Mouse (Mus musculus) kidney, embryonic 16.5 days (tissue): ENCODE results near the gene Tgfbr3l. TPM values are rescaled to one million over a fixed set of nuclear protein-coding genes. Genes with fewer than 3 reads are reported as not detected.
A peak's percentile ranks its signal among the peaks of the same experiment; 100 is the strongest.

ENCODE experiments used
- ATAC-seq: fragments of 200-750 bp; cut with Nextera tagmentation; 2 replicates; pipeline ENCODE4 v1.8.0; 2017; ENCODE audit warnings: moderate TSS enrichment; ENCODE audit not compliant: low FRiP score, low TSS enrichment
- H3K27ac ChIP-seq: fragments of 300-500 bp; sonication (generic); 2 replicates; pipeline ENCODE4 v1.5.1; 2014; ENCODE audit warnings: low read length
- H3K27me3 ChIP-seq: fragments of 300-500 bp; sonication (generic); 2 replicates; pipeline ENCODE4 v1.6.1; 2014; ENCODE audit warnings: low read length, control low read depth, mixed read lengths; ENCODE audit not compliant: insufficient read depth
- H3K36me3 ChIP-seq: fragments of 300-500 bp; sonication (generic); 2 replicates; pipeline ENCODE4 v1.6.1; 2014; ENCODE audit warnings: low read length, control low read depth, mixed read lengths; ENCODE audit not compliant: insufficient read depth
- H3K4me1 ChIP-seq: fragments of 300-500 bp; sonication (generic); 2 replicates; pipeline ENCODE4 v1.6.1; 2014; ENCODE audit warnings: low read length, control low read depth, mixed read lengths; ENCODE audit not compliant: insufficient read depth
- H3K4me2 ChIP-seq: fragments of 300-500 bp; sonication (generic); replicated peaks from 2 replicates; pipeline ENCODE4 v1.6.1; 2014; ENCODE audit warnings: low read depth, low read length
- H3K4me3 ChIP-seq: fragments of 300-500 bp; sonication (generic); 2 replicates; pipeline ENCODE4 v1.5.1; 2014; ENCODE audit warnings: mild to moderate bottlenecking, low read length
- H3K9ac ChIP-seq: fragments of 300-500 bp; sonication (generic); replicated peaks from 2 replicates; pipeline ENCODE4 v1.6.1; 2014; ENCODE audit warnings: low read length
- H3K9me3 ChIP-seq: fragments of 300-500 bp; sonication (generic); 2 replicates; pipeline ENCODE4 v1.6.1; 2016; ENCODE audit warnings: low read length, control low read depth
- WGBS: fragments of 180-500 bp; shearing (Covaris S2); extraction: QIAGEN DNeasy Blood & Tissue Kit; methylation state at CpG from one replicate; pipeline ENCODE4 v1.1.7; 2014; 5-methylcytosine and 5-hydroxymethylcytosine counted together
- polyA plus RNA-seq: library from polyadenylated mRNA; unstranded; fragments of >200 nt; fragmentation: Nextera tagmentation; extraction: Ambion mirVana; gene quantifications from 2 replicates; pipeline ENCODE4 v1.2.1, GENCODE M21; 2015

Gene Tgfbr3l
- polyA plus RNA-seq, 1 experiment from 2014 or later: 4.8 TPM

GRCm38 (mm10) chr8:4230612-4231351 is 17.2 kb upstream of the Tgfbr3l start:
- ATAC-seq: no peak
- Histone ChIP-seq H3K27ac (no peak overlapping the region), H3K4me2 (no peak overlapping the region), H3K9ac (no peak overlapping the region), H3K9me3 (no peaks in the 10 kb centered on the region), H3K4me1 (peaks cover 7% of the 10 kb centered on the region), H3K36me3 (no peaks in the 10 kb centered on the region), H3K4me3 (no peak overlapping the region), H3K27me3 (peaks cover 2% of the 10 kb centered on the region; the same call in 1 of the 2 replicates)
- WGBS: 55% methylated on average over 10 of the region's 10 CpGs

- no peak; the same call in 1 of the 2 replicates for ATAC-seq
- peaks cover 30% of the 10 kb centered on the region for H3K4me1 ChIP-seq
- H3K27ac ChIP-seq: peak overlapping the region; percentile 95
- peak overlapping the region; percentile 65 for H3K4me2 ChIP-seq
- WGBS: 17% methylated on average over 15 of the region's 15 CpGs
- peaks cover 5% of the 10 kb centered on the region for H3K36me3 ChIP-seq
- H3K27me3 ChIP-seq: no peaks in the 10 kb centered on the region
- peak overlapping the region; percentile 76 for H3K9ac ChIP-seq
- H3K4me3 ChIP-seq: peak overlapping the region; percentile 83
- no peaks in the 10 kb centered on the region for H3K9me3 ChIP-seq
Observed at GRCm38 (mm10) chr8:4237814-4238433, 10.1 kb upstream of the Tgfbr3l start.

- peak within 1 kb of the TSS; percentile 95 for H3K27ac ChIP-seq
- no peaks in the 10 kb centered on the region for H3K9me3 ChIP-seq
- WGBS: under 1% methylated on average over 64 of the region's 71 CpGs
- peaks cover 30% of the 10 kb centered on the region for H3K4me1 ChIP-seq
- H3K4me3 ChIP-seq: peak within 1 kb of the TSS; percentile 83
- H3K4me2 ChIP-seq: peak within 1 kb of the TSS; percentile 70
- peak within 1 kb of the TSS; percentile 84 for H3K9ac ChIP-seq
- H3K36me3 ChIP-seq: peaks cover 12% of the 10 kb centered on the region
- H3K27me3 ChIP-seq: no peaks in the 10 kb centered on the region
- peak; percentile 95 for ATAC-seq
Observed at GRCm38 (mm10) chr8:4238434-4239192, 9.4 kb upstream of the Tgfbr3l start, which contains the start of the genes Map2k7 and Gm49320. Map2k7 (plus strand) TSS chr8:4238740. Gm49320 (plus strand) TSS chr8:4238865.

- peak overlapping the region; percentile 70 for H3K4me2 ChIP-seq
- H3K36me3 ChIP-seq: peaks cover 19% of the 10 kb centered on the region
- peak overlapping the region; percentile 84 for H3K9ac ChIP-seq
- H3K27ac ChIP-seq: peak overlapping the region; percentile 92
- H3K4me1 ChIP-seq: peaks cover 30% of the 10 kb centered on the region
- WGBS: 11% methylated on average over 19 of the region's 19 CpGs
- H3K4me3 ChIP-seq: peak overlapping the region; percentile 83
- no peak; the same call in 1 of the 2 replicates for ATAC-seq
- H3K9me3 ChIP-seq: no peaks in the 10 kb centered on the region
- no peaks in the 10 kb centered on the region for H3K27me3 ChIP-seq
Observed at GRCm38 (mm10) chr8:4239193-4239890, 8.7 kb upstream of the Tgfbr3l start.

- no peak overlapping the region for H3K4me2 ChIP-seq
- H3K27ac ChIP-seq: no peak overlapping the region
- ATAC-seq: no peak
- peaks cover 23% of the 10 kb centered on the region for H3K4me1 ChIP-seq
- no peaks in the 10 kb centered on the region for H3K27me3 ChIP-seq
- H3K36me3 ChIP-seq: peaks cover 56% of the 10 kb centered on the region
- no peak overlapping the region for H3K9ac ChIP-seq
- H3K9me3 ChIP-seq: no peaks in the 10 kb centered on the region
- 96% methylated on average over 5 of the region's 5 CpGs for WGBS
- H3K4me3 ChIP-seq: no peak overlapping the region
Observed at GRCm38 (mm10) chr8:4245061-4245460, 3.0 kb upstream of the Tgfbr3l start.

GRCm38 (mm10) chr8:4245737-4246136 is 2.3 kb upstream of the Tgfbr3l start:
- ATAC-seq: no peak
- WGBS: 79% methylated on average over 13 of the region's 13 CpGs
- Histone ChIP-seq H3K4me1 (peaks cover 21% of the 10 kb centered on the region), H3K27me3 (no peaks in the 10 kb centered on the region), H3K27ac (no peak overlapping the region), H3K36me3 (peaks cover 56% of the 10 kb centered on the region), H3K4me3 (no peak overlapping the region), H3K9ac (no peak overlapping the region), H3K9me3 (no peaks in the 10 kb centered on the region), H3K4me2 (no peak overlapping the region)

- WGBS: 91% methylated on average over 8 of the region's 8 CpGs
- peaks cover 56% of the 10 kb centered on the region for H3K36me3 ChIP-seq
Observed at GRCm38 (mm10) chr8:4247241-4247640, 773 bp upstream of the Tgfbr3l start.

GRCm38 (mm10) chr8:4249213-4249612 is 1.2 kb downstream of the Tgfbr3l start:
- H3K4me1 ChIP-seq: peaks cover 26% of the 10 kb centered on the region
- H3K9me3 ChIP-seq: no peaks in the 10 kb centered on the region
- H3K27me3 ChIP-seq: no peaks in the 10 kb centered on the region
- H3K36me3 ChIP-seq: peaks cover 38% of the 10 kb centered on the region
- ATAC-seq: no peak
- 0 out of 2 replicates have a peak overlapping the region, but pooled peaks have one; percentile 8 for H3K4me2 ChIP-seq
- H3K27ac ChIP-seq: peak overlapping the region; percentile 3; the same call in 1 of the 2 replicates
- peak overlapping the region; percentile 7 for H3K9ac ChIP-seq
- H3K4me3 ChIP-seq: no peak overlapping the region
- 6% methylated on average over 29 of the region's 29 CpGs for WGBS

More at GRCm38 (mm10) chr8:4247241-4247640, 773 bp upstream of the Tgfbr3l start:
- no peak for ATAC-seq
- no peak overlapping the region for H3K9ac ChIP-seq
- no peak overlapping the region for H3K4me2 ChIP-seq
- H3K9me3 ChIP-seq: no peaks in the 10 kb centered on the region
- H3K27me3 ChIP-seq: no peaks in the 10 kb centered on the region
- H3K27ac ChIP-seq: no peak overlapping the region
- H3K4me1 ChIP-seq: peaks cover 15% of the 10 kb centered on the region
- no peak overlapping the region for H3K4me3 ChIP-seq

- H3K4me1 ChIP-seq: peaks cover 29% of the 10 kb centered on the region
- no peak overlapping the region for H3K4me2 ChIP-seq
- H3K27ac ChIP-seq: no peak overlapping the region
- 43% methylated on average over 26 of the region's 26 CpGs for WGBS
- H3K9me3 ChIP-seq: no peaks in the 10 kb centered on the region
- H3K27me3 ChIP-seq: no peaks in the 10 kb centered on the region
- H3K4me3 ChIP-seq: no peak overlapping the region
- peak overlapping the region; percentile 14; the same call in 1 of the 2 replicates for H3K9ac ChIP-seq
- H3K36me3 ChIP-seq: peaks cover 36% of the 10 kb centered on the region
- peak; percentile 3; the same call in 1 of the 2 replicates for ATAC-seq
Observed at GRCm38 (mm10) chr8:4250306-4250970, 2.4 kb downstream of the Tgfbr3l start.
